Mouse (Mus musculus): ENCODE data around the gene Nckap5. TPM values are rescaled to one million over a fixed set of nuclear protein-coding genes. Genes with fewer than 3 reads are reported as not detected.

The Nckap5 gene
- polyA plus RNA-seq, 1 experiment from 2014 or later: 24.1 TPM

GRCm38 (mm10) chr1:126603771-126604515 is 226.7 kb downstream of the Nckap5 start:
- H3K36me3 ChIP-seq: no peaks in the 10 kb centered on the region
- WGBS: 88% methylated on average over 7 of the region's 7 CpGs
- H3K4me1 ChIP-seq: peaks cover 29% of the 10 kb centered on the region
- no peaks in the 10 kb centered on the region for H3K9me3 ChIP-seq (replicated peaks)
- H3K27me3 ChIP-seq: no peaks in the 10 kb centered on the region
- no peak overlapping the region for H3K9ac ChIP-seq
- H3K4me2 ChIP-seq (replicated peaks): no peak overlapping the region
- H3K4me3 ChIP-seq: no peak overlapping the region
- no peak overlapping the region for H3K27ac ChIP-seq
- ATAC-seq (ENCODE audit: low FRiP score): no peak

GRCm38 (mm10) chr1:126600596-126600995 is 230.0 kb downstream of the Nckap5 start:
- H3K27ac ChIP-seq: no peak overlapping the region
- no peak overlapping the region for H3K4me3 ChIP-seq
- H3K4me2 ChIP-seq (replicated peaks): no peak overlapping the region
- no peak overlapping the region for H3K9ac ChIP-seq
- ATAC-seq (ENCODE audit: low FRiP score): no peak
- peaks cover 18% of the 10 kb centered on the region for H3K4me1 ChIP-seq
- no peaks in the 10 kb centered on the region for H3K9me3 ChIP-seq (replicated peaks)
- 45% methylated on average over 4 of the region's 4 CpGs for WGBS
- no peaks in the 10 kb centered on the region for H3K36me3 ChIP-seq
- no peaks in the 10 kb centered on the region for H3K27me3 ChIP-seq

GRCm38 (mm10) chr1:126597376-126597775 is 233.2 kb downstream of the Nckap5 start:
- Histone ChIP-seq H3K36me3 (no peaks in the 10 kb centered on the region), H3K4me2 (replicated peaks) (no peak overlapping the region), H3K9ac (no peak overlapping the region), H3K9me3 (replicated peaks) (no peaks in the 10 kb centered on the region), H3K4me1 (peaks cover 13% of the 10 kb centered on the region), H3K4me3 (no peak overlapping the region), H3K27me3 (no peaks in the 10 kb centered on the region), H3K27ac (no peak overlapping the region)
- ATAC-seq (ENCODE audit: low FRiP score): peak; percentile 55
- WGBS: 25% methylated on average over 3 of the region's 3 CpGs

- H3K27ac ChIP-seq: no peak overlapping the region
- 79% methylated on average over 3 of the region's 3 CpGs for WGBS
Measured at GRCm38 (mm10) chr1:126594796-126595195, 235.8 kb downstream of the Nckap5 start.

GRCm38 (mm10) chr1:126593044-126593805 is 237.4 kb downstream of the Nckap5 start:
- ATAC-seq (ENCODE audit: low FRiP score): no peak
- 74% methylated on average over 7 of the region's 7 CpGs for WGBS
- no peak overlapping the region for H3K27ac ChIP-seq

More at GRCm38 (mm10) chr1:126594796-126595195, 235.8 kb downstream of the Nckap5 start:
- no peak for ATAC-seq (ENCODE audit: low FRiP score)
- Histone ChIP-seq H3K4me3 (no peak overlapping the region), H3K9ac (no peak overlapping the region), H3K4me1 (peaks cover 10% of the 10 kb centered on the region), H3K9me3 (replicated peaks) (no peaks in the 10 kb centered on the region), H3K27me3 (no peaks in the 10 kb centered on the region), H3K4me2 (replicated peaks) (no peak overlapping the region), H3K36me3 (no peaks in the 10 kb centered on the region)

GRCm38 (mm10) chr1:126590911-126591310 is 239.7 kb downstream of the Nckap5 start:
- no peaks in the 10 kb centered on the region for H3K9me3 ChIP-seq (replicated peaks)
- no peak overlapping the region for H3K27ac ChIP-seq
- ATAC-seq (ENCODE audit: low FRiP score): no peak
- WGBS: 87% methylated on average over 3 of the region's 3 CpGs
- H3K4me1 ChIP-seq: no peaks in the 10 kb centered on the region
- H3K9ac ChIP-seq: no peak overlapping the region
- no peaks in the 10 kb centered on the region for H3K36me3 ChIP-seq
- no peak overlapping the region for H3K4me3 ChIP-seq
- H3K27me3 ChIP-seq: no peaks in the 10 kb centered on the region
- H3K4me2 ChIP-seq (replicated peaks): no peak overlapping the region

More at GRCm38 (mm10) chr1:126593044-126593805, 237.4 kb downstream of the Nckap5 start:
- H3K4me2 ChIP-seq (replicated peaks): no peak overlapping the region
- H3K9me3 ChIP-seq (replicated peaks): no peaks in the 10 kb centered on the region
- peaks cover 8% of the 10 kb centered on the region; the same call in 1 of the 2 replicates for H3K4me1 ChIP-seq
- no peaks in the 10 kb centered on the region for H3K27me3 ChIP-seq
- H3K4me3 ChIP-seq: no peak overlapping the region
- H3K9ac ChIP-seq: no peak overlapping the region
- H3K36me3 ChIP-seq: no peaks in the 10 kb centered on the region

- Histone ChIP-seq H3K27ac (no peak overlapping the region), H3K9ac (no peak overlapping the region), H3K9me3 (replicated peaks) (no peaks in the 10 kb centered on the region), H3K4me3 (no peak overlapping the region), H3K36me3 (no peaks in the 10 kb centered on the region), H3K4me1 (peaks cover 14% of the 10 kb centered on the region), H3K27me3 (no peaks in the 10 kb centered on the region), H3K4me2 (replicated peaks) (no peak overlapping the region)
- no peak for ATAC-seq (ENCODE audit: low FRiP score)
Measured at GRCm38 (mm10) chr1:126578163-126578562, 252.4 kb downstream of the Nckap5 start.

- H3K9ac ChIP-seq: no peak overlapping the region
- 58% methylated on average over 9 of the region's 9 CpGs for WGBS
- H3K27ac ChIP-seq: no peak overlapping the region
- H3K4me3 ChIP-seq: no peak overlapping the region
- H3K27me3 ChIP-seq: no peaks in the 10 kb centered on the region
- no peaks in the 10 kb centered on the region for H3K9me3 ChIP-seq (replicated peaks)
- no peaks in the 10 kb centered on the region for H3K36me3 ChIP-seq
- no peak overlapping the region; the same call in 1 of the 2 replicates for H3K4me2 ChIP-seq (replicated peaks)
- ATAC-seq (ENCODE audit: low FRiP score): peak; percentile 68
- H3K4me1 ChIP-seq: peaks cover 23% of the 10 kb centered on the region
Measured at GRCm38 (mm10) chr1:126574295-126574694, 256.3 kb downstream of the Nckap5 start.

GRCm38 (mm10) chr1:126573714-126574113 is 256.9 kb downstream of the Nckap5 start:
- 28% methylated on average over 3 of the region's 3 CpGs for WGBS
- Histone ChIP-seq H3K4me2 (replicated peaks) (no peak overlapping the region), H3K4me1 (peaks cover 23% of the 10 kb centered on the region), H3K9ac (no peak overlapping the region), H3K27ac (peak overlapping the region; percentile 30; the same call in 1 of the 2 replicates), H3K27me3 (no peaks in the 10 kb centered on the region), H3K9me3 (replicated peaks) (no peaks in the 10 kb centered on the region), H3K4me3 (no peak overlapping the region), H3K36me3 (no peaks in the 10 kb centered on the region)
- peak; percentile 67 for ATAC-seq (ENCODE audit: low FRiP score)

- H3K4me1 ChIP-seq: peaks cover 23% of the 10 kb centered on the region
- H3K4me2 ChIP-seq (replicated peaks): no peak overlapping the region
- no peaks in the 10 kb centered on the region for H3K27me3 ChIP-seq
- no peak overlapping the region for H3K9ac ChIP-seq
- H3K4me3 ChIP-seq: no peak overlapping the region
- H3K27ac ChIP-seq: no peak overlapping the region
- ATAC-seq (ENCODE audit: low FRiP score): no peak
- H3K36me3 ChIP-seq: no peaks in the 10 kb centered on the region
- no peaks in the 10 kb centered on the region for H3K9me3 ChIP-seq (replicated peaks)
- WGBS: 84% methylated on average over 2 of the region's 2 CpGs
Measured at GRCm38 (mm10) chr1:126573097-126573496, 257.5 kb downstream of the Nckap5 start.

GRCm38 (mm10) chr1:126569611-126570238 is 260.9 kb downstream of the Nckap5 start:
- WGBS: 82% methylated on average over 6 of the region's 6 CpGs
- Histone ChIP-seq H3K27ac (no peak overlapping the region), H3K4me3 (no peak overlapping the region), H3K27me3 (no peaks in the 10 kb centered on the region), H3K9ac (no peak overlapping the region), H3K4me1 (peaks cover 26% of the 10 kb centered on the region), H3K9me3 (replicated peaks) (no peaks in the 10 kb centered on the region), H3K36me3 (no peaks in the 10 kb centered on the region), H3K4me2 (replicated peaks) (no peak overlapping the region)
- ATAC-seq (ENCODE audit: low FRiP score): no peak

- Histone ChIP-seq H3K9me3 (replicated peaks) (no peaks in the 10 kb centered on the region), H3K4me3 (no peak overlapping the region), H3K36me3 (no peaks in the 10 kb centered on the region), H3K27me3 (no peaks in the 10 kb centered on the region), H3K4me2 (replicated peaks) (no peak overlapping the region), H3K27ac (no peak overlapping the region), H3K9ac (no peak overlapping the region), H3K4me1 (peaks cover 16% of the 10 kb centered on the region)
- 88% methylated on average over 8 of the region's 8 CpGs for WGBS
- ATAC-seq (ENCODE audit: low FRiP score): no peak
Measured at GRCm38 (mm10) chr1:126568520-126569197, 261.9 kb downstream of the Nckap5 start.
